Mouse (Mus musculus) retina, embryonic 14.5 days (tissue): Measurements from ENCODE around the gene Hspa4l.
"Not testable (repeated sequence)": the region's sequence is repeated elsewhere in the genome, so short reads cannot be mapped to it uniquely, and the experiment has no call there.

Experiments
- DNase-seq: peaks from one replicate; pipeline ENCODE4 v3.0.0-alpha.2; 2015; ENCODE audit warnings: low spot score

The Hspa4l gene

DNA sequence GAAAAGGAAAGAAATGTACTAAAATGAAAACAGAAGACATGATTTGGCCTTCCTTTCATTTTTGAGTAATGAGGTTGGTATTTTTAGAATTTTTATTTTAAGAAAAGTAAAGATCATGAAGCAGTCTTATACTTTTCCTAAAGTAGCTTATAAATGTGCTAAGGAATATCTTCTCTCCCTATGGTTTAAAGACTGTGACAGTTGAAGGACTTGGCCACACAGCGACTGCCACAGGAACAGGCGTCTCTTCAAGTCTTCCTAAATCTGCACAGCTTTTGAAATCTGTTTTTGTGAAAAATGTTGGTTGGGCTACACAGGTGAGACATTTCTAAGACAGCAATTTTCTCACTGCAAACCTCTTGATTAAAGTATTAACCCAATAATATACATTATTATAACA lies 69.0 kb downstream of the Hspa4l start:
- no peak for DNase-seq

DNA sequence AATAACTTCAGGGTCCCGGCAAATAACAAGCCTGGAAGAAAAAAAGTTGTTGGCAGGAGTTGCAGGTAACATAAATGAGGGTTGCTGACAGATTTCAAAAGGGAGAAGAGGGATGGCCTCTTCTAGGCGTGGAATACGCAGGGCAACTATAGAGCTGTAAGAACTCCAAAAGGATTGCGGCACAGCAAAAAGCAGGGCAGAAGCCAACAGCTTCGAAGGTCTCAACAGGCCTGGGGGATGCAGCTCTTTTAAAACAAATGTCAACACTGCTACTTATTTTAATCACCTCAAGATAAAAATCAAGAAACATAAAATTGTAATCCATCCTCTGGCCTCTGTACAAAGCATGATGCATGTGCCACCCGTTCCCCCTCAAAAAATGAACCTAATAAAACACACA lies 101.2 kb downstream of the Hspa4l start:
- DNase-seq: not testable (repeated sequence)
